Mouse (Mus musculus): ENCODE measurements around the gene Pnisr. TPM values are rescaled to one million over a fixed set of nuclear protein-coding genes. Genes with fewer than 3 reads are reported as not detected.
A peak's percentile ranks its signal among the peaks of the same experiment; 100 is the strongest.

Gene Pnisr
- 114 and 122 TPM in 2 replicates for polyA plus RNA-seq (2014; fragmentation: Nextera tagmentation; extraction: Ambion mirVana)

GRCm38 (mm10) chr4:21847481-21848286, at the start of gene Pnisr:
Pnisr (plus strand) TSS chr4:21847583.
- H3K9me3 ChIP-seq (ENCODE audit: control insufficient read depth, low read length), result no peaks in the 10 kb centered on the region
- peak within 1 kb of the TSS; percentile 96 for H3K27ac ChIP-seq (replicated peaks; ENCODE audit: low read depth, low read length)
- H3K9ac ChIP-seq (ENCODE audit: low read depth, low read length), result peak within 1 kb of the TSS; percentile 88
- H3K4me1 ChIP-seq (ENCODE audit: control insufficient read depth, insufficient read depth, low read length), result peaks cover 10% of the 10 kb centered on the region
- H3K27me3 ChIP-seq (replicated peaks; ENCODE audit: control insufficient read depth, insufficient read depth, low read length), result no peaks in the 10 kb centered on the region
- peak; percentile 97 for ATAC-seq (ENCODE audit: low read depth)
- DNase-seq (ENCODE audit: low spot score), result peak; percentile 99
- H3K4me2 ChIP-seq (ENCODE audit: low read depth, low read length), result peak within 1 kb of the TSS; percentile 61
- H3K4me3 ChIP-seq (ENCODE audit: low read depth, low read length), result peak within 1 kb of the TSS; percentile 68
- H3K36me3 ChIP-seq (ENCODE audit: control insufficient read depth, insufficient read depth, low read length), result no peaks in the 10 kb centered on the region
- under 1% methylated on average over 50 of the region's 50 CpGs for WGBS

- 93% methylated on average over 1 of the region's 1 CpGs for WGBS
These were observed 46.4 kb upstream of the Pnisr start for GRCm38 (mm10) chr4:21801013-21801412.

GRCm38 (mm10) chr4:21801620-21802019, 45.8 kb upstream of the Pnisr start:
- no peak overlapping the region for H3K27ac ChIP-seq (replicated peaks; ENCODE audit: low read depth, low read length)
- H3K36me3 ChIP-seq (ENCODE audit: control insufficient read depth, insufficient read depth, low read length), result peaks cover 63% of the 10 kb centered on the region
- DNase-seq (ENCODE audit: low spot score) (no peak), ATAC-seq (ENCODE audit: low read depth) (no peak)
- H3K4me3 ChIP-seq (ENCODE audit: low read depth, low read length), result no peak overlapping the region
- H3K9ac ChIP-seq (ENCODE audit: low read depth, low read length), result no peak overlapping the region
- H3K4me1 ChIP-seq (ENCODE audit: control insufficient read depth, insufficient read depth, low read length), result no peaks in the 10 kb centered on the region
- no peak overlapping the region for H3K4me2 ChIP-seq (ENCODE audit: low read depth, low read length)
- H3K27me3 ChIP-seq (replicated peaks; ENCODE audit: control insufficient read depth, insufficient read depth, low read length), result no peaks in the 10 kb centered on the region
- H3K9me3 ChIP-seq (ENCODE audit: control insufficient read depth, low read length), result no peaks in the 10 kb centered on the region
- WGBS, result 90% methylated on average over 2 of the region's 2 CpGs

More at GRCm38 (mm10) chr4:21801013-21801412, 46.4 kb upstream of the Pnisr start:
- Histone ChIP-seq H3K27ac (replicated peaks; ENCODE audit: low read depth, low read length) (no peak overlapping the region), H3K9ac (ENCODE audit: low read depth, low read length) (no peak overlapping the region), H3K36me3 (ENCODE audit: control insufficient read depth, insufficient read depth, low read length) (peaks cover 57% of the 10 kb centered on the region), H3K4me1 (ENCODE audit: control insufficient read depth, insufficient read depth, low read length) (no peaks in the 10 kb centered on the region), H3K4me2 (ENCODE audit: low read depth, low read length) (no peak overlapping the region), H3K9me3 (ENCODE audit: control insufficient read depth, low read length) (no peaks in the 10 kb centered on the region), H3K27me3 (replicated peaks; ENCODE audit: control insufficient read depth, insufficient read depth, low read length) (no peaks in the 10 kb centered on the region), H3K4me3 (ENCODE audit: low read depth, low read length) (no peak overlapping the region)
- DNase-seq (ENCODE audit: low spot score), result no peak
- no peak for ATAC-seq (ENCODE audit: low read depth)

- Histone ChIP-seq H3K4me1 (ENCODE audit: control insufficient read depth, insufficient read depth, low read length) (no peaks in the 10 kb centered on the region), H3K9me3 (ENCODE audit: control insufficient read depth, low read length) (no peaks in the 10 kb centered on the region), H3K4me2 (ENCODE audit: low read depth, low read length) (no peak overlapping the region), H3K4me3 (ENCODE audit: low read depth, low read length) (no peak overlapping the region), H3K9ac (ENCODE audit: low read depth, low read length) (no peak overlapping the region), H3K27me3 (replicated peaks; ENCODE audit: control insufficient read depth, insufficient read depth, low read length) (no peaks in the 10 kb centered on the region), H3K36me3 (ENCODE audit: control insufficient read depth, insufficient read depth, low read length) (peaks cover 45% of the 10 kb centered on the region), H3K27ac (replicated peaks; ENCODE audit: low read depth, low read length) (no peak overlapping the region)
- DNase-seq (ENCODE audit: low spot score), result peak; percentile 4
- no peak for ATAC-seq (ENCODE audit: low read depth)
- 80% methylated on average over 5 of the region's 5 CpGs for WGBS
These were observed 40.2 kb upstream of the Pnisr start for GRCm38 (mm10) chr4:21807204-21807603.

GRCm38 (mm10) chr4:21810608-21811007, 36.8 kb upstream of the Pnisr start:
- Histone ChIP-seq H3K4me2 (ENCODE audit: low read depth, low read length) (no peak overlapping the region), H3K36me3 (ENCODE audit: control insufficient read depth, insufficient read depth, low read length) (peaks cover 35% of the 10 kb centered on the region), H3K4me3 (ENCODE audit: low read depth, low read length) (no peak overlapping the region), H3K4me1 (ENCODE audit: control insufficient read depth, insufficient read depth, low read length) (no peaks in the 10 kb centered on the region), H3K27me3 (replicated peaks; ENCODE audit: control insufficient read depth, insufficient read depth, low read length) (no peaks in the 10 kb centered on the region), H3K9me3 (ENCODE audit: control insufficient read depth, low read length) (no peaks in the 10 kb centered on the region), H3K27ac (replicated peaks; ENCODE audit: low read depth, low read length) (no peak overlapping the region), H3K9ac (ENCODE audit: low read depth, low read length) (no peak overlapping the region)
- WGBS, result 86% methylated on average over 3 of the region's 3 CpGs
- DNase-seq (ENCODE audit: low spot score) (no peak), ATAC-seq (ENCODE audit: low read depth) (no peak)

- no peak overlapping the region for H3K4me3 ChIP-seq (ENCODE audit: low read depth, low read length)
- no peak overlapping the region for H3K9ac ChIP-seq (ENCODE audit: low read depth, low read length)
- ATAC-seq (ENCODE audit: low read depth) (no peak), DNase-seq (ENCODE audit: low spot score) (no peak)
- no peak overlapping the region for H3K27ac ChIP-seq (replicated peaks; ENCODE audit: low read depth, low read length)
- H3K36me3 ChIP-seq (ENCODE audit: control insufficient read depth, insufficient read depth, low read length), result peaks cover 39% of the 10 kb centered on the region
- 83% methylated on average over 6 of the region's 6 CpGs for WGBS
- no peaks in the 10 kb centered on the region for H3K9me3 ChIP-seq (ENCODE audit: control insufficient read depth, low read length)
- no peak overlapping the region for H3K4me2 ChIP-seq (ENCODE audit: low read depth, low read length)
- H3K4me1 ChIP-seq (ENCODE audit: control insufficient read depth, insufficient read depth, low read length), result no peaks in the 10 kb centered on the region
- no peaks in the 10 kb centered on the region for H3K27me3 ChIP-seq (replicated peaks; ENCODE audit: control insufficient read depth, insufficient read depth, low read length)
These were observed 34.7 kb upstream of the Pnisr start for GRCm38 (mm10) chr4:21812635-21813034.

GRCm38 (mm10) chr4:21814029-21814428, 33.4 kb upstream of the Pnisr start:
- 49% methylated on average over 2 of the region's 2 CpGs for WGBS
- H3K27ac ChIP-seq (replicated peaks; ENCODE audit: low read depth, low read length), result no peak overlapping the region
- DNase-seq (ENCODE audit: low spot score) (peak; percentile 87), ATAC-seq (ENCODE audit: low read depth) (no peak)
- no peak overlapping the region for H3K9ac ChIP-seq (ENCODE audit: low read depth, low read length)
- no peak overlapping the region for H3K4me3 ChIP-seq (ENCODE audit: low read depth, low read length)
- H3K9me3 ChIP-seq (ENCODE audit: control insufficient read depth, low read length), result no peaks in the 10 kb centered on the region
- peaks cover 45% of the 10 kb centered on the region for H3K36me3 ChIP-seq (ENCODE audit: control insufficient read depth, insufficient read depth, low read length)
- H3K4me2 ChIP-seq (ENCODE audit: low read depth, low read length), result no peak overlapping the region
- H3K27me3 ChIP-seq (replicated peaks; ENCODE audit: control insufficient read depth, insufficient read depth, low read length), result no peaks in the 10 kb centered on the region
- H3K4me1 ChIP-seq (ENCODE audit: control insufficient read depth, insufficient read depth, low read length), result no peaks in the 10 kb centered on the region

- H3K4me2 ChIP-seq (ENCODE audit: low read depth, low read length), result no peak overlapping the region
- H3K9ac ChIP-seq (ENCODE audit: low read depth, low read length), result no peak overlapping the region
- no peak overlapping the region for H3K4me3 ChIP-seq (ENCODE audit: low read depth, low read length)
- H3K9me3 ChIP-seq (ENCODE audit: control insufficient read depth, low read length), result no peaks in the 10 kb centered on the region
- no peak overlapping the region for H3K27ac ChIP-seq (replicated peaks; ENCODE audit: low read depth, low read length)
- no peaks in the 10 kb centered on the region for H3K4me1 ChIP-seq (ENCODE audit: control insufficient read depth, insufficient read depth, low read length)
- WGBS, result 89% methylated on average over 2 of the region's 2 CpGs
- no peaks in the 10 kb centered on the region for H3K27me3 ChIP-seq (replicated peaks; ENCODE audit: control insufficient read depth, insufficient read depth, low read length)
- ATAC-seq (ENCODE audit: low read depth) (no peak), DNase-seq (ENCODE audit: low spot score) (no peak)
- H3K36me3 ChIP-seq (ENCODE audit: control insufficient read depth, insufficient read depth, low read length), result peaks cover 49% of the 10 kb centered on the region
These were observed 20.8 kb upstream of the Pnisr start for GRCm38 (mm10) chr4:21826616-21827015.

GRCm38 (mm10) chr4:21832844-21833243, 14.5 kb upstream of the Pnisr start:
- 93% methylated on average over 8 of the region's 8 CpGs for WGBS
- peaks cover 29% of the 10 kb centered on the region for H3K36me3 ChIP-seq (ENCODE audit: control insufficient read depth, insufficient read depth, low read length)
- no peak for ATAC-seq (ENCODE audit: low read depth)
- no peaks in the 10 kb centered on the region for H3K27me3 ChIP-seq (replicated peaks; ENCODE audit: control insufficient read depth, insufficient read depth, low read length)
- no peak overlapping the region for H3K4me3 ChIP-seq (ENCODE audit: low read depth, low read length)
- no peak overlapping the region for H3K27ac ChIP-seq (replicated peaks; ENCODE audit: low read depth, low read length)
- no peak for DNase-seq (ENCODE audit: low spot score)
- H3K9ac ChIP-seq (ENCODE audit: low read depth, low read length), result no peak overlapping the region
- no peak overlapping the region for H3K4me2 ChIP-seq (ENCODE audit: low read depth, low read length)
- no peaks in the 10 kb centered on the region for H3K9me3 ChIP-seq (ENCODE audit: control insufficient read depth, low read length)
- no peaks in the 10 kb centered on the region for H3K4me1 ChIP-seq (ENCODE audit: control insufficient read depth, insufficient read depth, low read length)
